Mouse (Mus musculus) thymus, adult 2 months (tissue): ENCODE data around the gene Vars.

Source experiments
- CTCF ChIP-seq: fragments of 200-500 bp; IDR thresholded peaks from 2 replicates; pipeline ENCODE4 v1.5.1; 2012; ENCODE audit warnings: mild to moderate bottlenecking, control low read depth, low read length, moderate library complexity, borderline replicate concordance; ENCODE audit not compliant: control insufficient read depth, poor library complexity, insufficient read depth; ENCODE audit errors: extremely low read depth
- POLR2A ChIP-seq: fragments of 200-500 bp; IDR thresholded peaks from 2 replicates; pipeline ENCODE4 v1.6.1; 2012; ENCODE audit warnings: mild to moderate bottlenecking, low read length, control low read depth, moderate library complexity; ENCODE audit not compliant: control insufficient read depth, poor library complexity, insufficient read depth; ENCODE audit errors: extremely low read depth

GRCm38 (mm10) chr17:35045807-35046680, 45.3 kb downstream of the Vars start:
- TF ChIP-seq CTCF, result no peak
- TF ChIP-seq POLR2A, result no peak
